Mouse (Mus musculus): Measurements from ENCODE around the gene Kazn. TPM values are rescaled to one million over a fixed set of nuclear protein-coding genes. Genes with fewer than 3 reads are reported as not detected.

Kazn gene
- polyA plus RNA-seq, 1 experiment from 2014 or later = 19.1 TPM

DNA sequence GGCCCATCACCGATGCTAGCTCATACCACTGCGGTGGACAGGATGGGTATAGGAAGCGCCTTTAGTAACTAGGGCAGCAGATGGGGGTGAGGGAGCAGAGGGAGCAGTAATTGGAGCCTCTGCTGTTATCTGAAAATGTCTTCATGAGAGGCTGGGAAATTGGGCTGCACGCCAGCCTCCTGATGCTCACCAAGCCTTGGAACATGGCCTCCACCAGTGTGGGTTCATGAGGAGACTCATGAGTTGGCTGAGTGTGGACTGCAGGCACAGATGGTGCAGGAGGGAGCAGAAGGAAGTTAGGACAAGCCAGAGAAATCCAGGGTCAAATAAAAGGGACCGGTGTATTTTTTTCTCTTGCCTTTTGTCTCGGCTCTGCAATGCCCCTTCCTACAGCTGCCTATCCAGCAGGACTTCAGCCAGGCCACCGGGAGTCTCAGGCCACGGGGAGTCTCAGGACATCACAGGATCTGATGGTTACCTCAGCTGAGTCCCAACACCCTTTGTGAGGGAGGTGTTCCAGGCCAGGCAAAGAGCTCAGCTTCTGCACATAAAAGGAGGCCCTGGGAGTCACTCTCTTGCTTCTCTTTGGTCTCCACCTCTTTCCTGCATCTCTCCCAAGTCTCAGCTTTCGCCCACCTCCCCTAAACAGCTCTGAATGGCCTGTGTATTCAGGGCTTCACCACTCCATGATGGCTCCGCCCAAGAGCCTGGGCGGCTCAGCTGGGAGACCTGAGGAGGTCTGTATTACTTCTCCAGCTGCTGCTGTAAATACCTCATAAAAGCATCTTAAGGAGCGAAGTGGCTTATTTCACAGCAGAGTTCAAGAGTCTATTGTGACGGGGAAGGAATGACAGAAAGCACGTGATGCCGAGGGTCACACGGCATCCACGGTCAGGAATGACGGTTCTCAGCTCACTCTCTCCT lies 178.5 kb downstream of the Kazn start:
- Histone ChIP-seq H3K9me3 (no peaks in the 10 kb centered on the region), H3K4me1 (replicated peaks) (peaks cover 5% of the 10 kb centered on the region; the same call in 1 of the 2 replicates), H3K4me3 (no peak overlapping the region), H3K9ac (peak overlapping the region; percentile 8; the same call in 1 of the 2 replicates), H3K4me2 (no peak overlapping the region), H3K36me3 (no peaks in the 10 kb centered on the region), H3K27me3 (no peaks in the 10 kb centered on the region), H3K27ac (0 out of 2 replicates have a peak overlapping the region, but pooled peaks have one; percentile 30)
- 58% methylated on average over 18 of the region's 18 CpGs for WGBS
- no peak for ATAC-seq (ENCODE audit: low FRiP score)

DNA sequence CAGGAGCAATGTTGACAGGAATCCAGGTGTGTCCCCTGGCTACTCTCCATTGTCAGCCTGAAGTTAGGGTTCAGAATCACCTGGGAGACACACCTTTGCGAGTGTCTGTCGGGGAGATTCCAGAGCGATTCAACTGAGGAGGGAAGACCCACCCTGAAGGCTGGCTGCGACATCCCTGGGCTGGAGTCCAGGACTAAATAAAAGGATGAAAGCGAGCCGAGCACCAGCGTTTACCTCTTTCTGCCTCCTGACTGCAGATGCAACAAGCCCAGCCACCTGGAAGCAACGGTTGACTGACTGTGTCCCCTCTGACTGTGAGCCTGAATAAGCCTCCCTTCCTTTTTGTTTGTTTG lies 179.4 kb downstream of the Kazn start:
- WGBS = 90% methylated on average over 8 of the region's 8 CpGs
- Histone ChIP-seq H3K4me2 (no peak overlapping the region), H3K9ac (no peak overlapping the region), H3K36me3 (no peaks in the 10 kb centered on the region), H3K9me3 (no peaks in the 10 kb centered on the region), H3K4me1 (replicated peaks) (peaks cover 5% of the 10 kb centered on the region; the same call in 1 of the 2 replicates), H3K27me3 (no peaks in the 10 kb centered on the region), H3K4me3 (no peak overlapping the region), H3K27ac (no peak overlapping the region)
- ATAC-seq (ENCODE audit: low FRiP score) = no peak

DNA sequence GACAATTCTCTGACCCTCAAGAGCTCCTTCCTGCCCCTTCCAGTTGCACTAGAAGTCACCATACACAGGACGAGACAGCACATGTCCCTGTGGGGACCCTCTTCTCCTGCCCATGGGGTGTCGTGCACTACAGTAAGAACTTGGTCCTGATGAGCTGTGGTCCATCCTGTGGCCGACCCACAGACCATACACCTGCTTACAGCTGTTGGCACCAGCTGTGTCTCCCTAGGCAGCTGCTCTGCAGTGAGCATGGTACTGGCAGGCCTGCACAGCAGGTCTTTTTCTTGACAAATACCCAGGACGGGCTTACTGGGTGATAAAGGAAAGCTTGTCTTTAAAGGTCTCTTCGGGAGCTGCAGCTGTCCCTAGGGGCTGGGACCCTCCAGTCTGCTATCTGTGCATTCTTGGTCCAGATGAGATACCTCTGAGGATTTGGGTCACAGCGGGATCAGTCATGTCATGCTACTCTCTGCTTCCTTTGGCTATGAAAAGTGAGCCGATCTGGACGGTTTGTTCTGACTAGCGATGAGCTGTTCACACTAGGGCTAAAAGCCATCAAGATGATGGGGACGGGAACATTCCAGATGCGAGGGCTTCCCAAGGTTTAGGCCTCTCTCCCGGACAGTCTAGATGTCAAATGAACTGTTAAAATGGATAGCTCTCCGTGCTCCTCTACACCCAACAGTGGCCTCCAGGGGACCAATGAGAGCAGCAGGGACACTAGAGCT lies 179.9 kb downstream of the Kazn start:
- H3K4me2 ChIP-seq = no peak overlapping the region
- H3K27ac ChIP-seq = no peak overlapping the region
- peaks cover 8% of the 10 kb centered on the region; the same call in 1 of the 2 replicates for H3K4me1 ChIP-seq (replicated peaks)
- no peak overlapping the region for H3K9ac ChIP-seq
- H3K9me3 ChIP-seq = no peaks in the 10 kb centered on the region
- H3K4me3 ChIP-seq = no peak overlapping the region
- no peak for ATAC-seq (ENCODE audit: low FRiP score)
- WGBS = 81% methylated on average over 13 of the region's 13 CpGs
- no peaks in the 10 kb centered on the region for H3K36me3 ChIP-seq
- H3K27me3 ChIP-seq = no peaks in the 10 kb centered on the region

DNA sequence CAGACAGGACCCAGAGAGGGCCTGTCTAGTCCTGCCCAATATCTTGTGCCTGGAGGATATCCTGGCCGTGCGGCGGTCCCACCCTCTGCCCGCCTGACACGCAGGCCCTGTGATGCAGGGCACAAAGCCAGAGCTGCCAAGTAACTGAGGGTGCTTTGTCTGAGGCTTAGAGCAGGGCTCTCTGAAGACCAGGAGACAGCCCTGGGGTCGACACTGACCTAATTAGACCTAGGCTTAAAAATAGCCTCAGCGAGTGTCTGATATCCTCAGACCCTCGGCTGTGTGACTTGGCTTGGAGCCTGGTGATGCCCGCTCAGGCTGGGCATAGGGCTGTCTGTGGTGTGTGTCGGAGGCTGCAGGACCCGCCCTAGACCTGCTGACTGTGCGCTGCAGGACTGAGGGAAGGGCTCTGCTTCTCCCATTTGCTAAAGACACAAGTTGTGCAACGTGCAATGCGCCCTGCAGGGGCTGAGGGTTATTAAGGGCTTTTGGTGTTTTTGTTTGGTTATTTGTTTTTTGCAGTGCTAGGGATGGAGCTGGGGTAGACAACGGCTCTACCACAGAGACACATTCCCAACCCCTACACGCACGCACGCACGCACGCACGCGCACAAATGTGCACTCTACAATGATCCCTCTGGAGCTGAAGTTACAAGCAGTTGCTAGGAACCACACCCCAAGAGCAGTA lies 181.5 kb downstream of the Kazn start:
- Histone ChIP-seq H3K36me3 (no peaks in the 10 kb centered on the region), H3K4me1 (replicated peaks) (peaks cover 8% of the 10 kb centered on the region; the same call in 1 of the 2 replicates), H3K4me2 (no peak overlapping the region), H3K9me3 (no peaks in the 10 kb centered on the region), H3K27me3 (no peaks in the 10 kb centered on the region), H3K4me3 (no peak overlapping the region), H3K27ac (no peak overlapping the region), H3K9ac (no peak overlapping the region)
- WGBS = 80% methylated on average over 22 of the region's 22 CpGs
- ATAC-seq (ENCODE audit: low FRiP score) = no peak

DNA sequence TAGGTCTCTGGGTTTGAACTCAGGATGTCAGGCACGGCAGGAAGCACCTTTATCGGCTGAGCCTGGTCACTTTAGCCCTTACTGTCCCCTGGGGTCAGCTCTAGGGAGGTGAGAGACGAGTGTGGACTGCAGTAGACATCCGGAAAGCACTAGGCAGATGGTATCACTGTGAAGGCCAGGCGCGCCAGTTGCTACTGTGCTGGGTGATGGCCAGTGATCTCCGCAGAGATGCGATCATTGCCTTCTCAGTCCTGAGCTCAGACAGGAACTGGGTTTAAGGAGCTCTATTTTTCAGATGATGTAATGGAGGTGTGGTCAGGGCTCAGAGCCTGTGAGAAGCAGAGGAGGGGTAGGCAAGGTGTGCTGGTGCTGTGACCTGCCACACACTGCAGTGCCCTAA lies 183.6 kb downstream of the Kazn start:
- Histone ChIP-seq H3K36me3 (no peaks in the 10 kb centered on the region), H3K4me1 (replicated peaks) (peaks cover 4% of the 10 kb centered on the region; the same call in 1 of the 2 replicates), H3K27ac (no peak overlapping the region), H3K4me3 (no peak overlapping the region), H3K9me3 (no peaks in the 10 kb centered on the region), H3K4me2 (no peak overlapping the region), H3K9ac (no peak overlapping the region), H3K27me3 (no peaks in the 10 kb centered on the region)
- ATAC-seq (ENCODE audit: low FRiP score) = no peak
- 82% methylated on average over 8 of the region's 8 CpGs for WGBS

DNA sequence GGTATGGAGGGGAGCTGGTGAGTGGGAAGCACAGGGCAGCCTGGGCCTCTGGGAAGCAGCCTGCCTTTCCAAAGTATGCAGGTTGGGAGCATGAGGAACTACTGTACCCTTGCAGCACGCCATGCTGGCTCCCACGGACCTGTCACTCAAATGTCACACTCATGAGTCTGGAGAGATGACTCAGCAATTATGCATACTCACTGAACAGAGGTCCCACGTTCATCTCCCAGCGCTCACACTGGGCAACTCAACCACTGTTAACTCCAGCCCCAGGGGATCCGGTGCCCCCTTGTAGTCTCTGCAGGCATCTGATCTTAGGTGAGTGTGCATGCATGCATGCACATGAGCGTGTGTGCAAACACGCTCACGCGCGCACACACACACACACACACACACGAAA lies 184.6 kb downstream of the Kazn start:
- ATAC-seq (ENCODE audit: low FRiP score) = no peak
- no peak overlapping the region for H3K27ac ChIP-seq
- WGBS = 87% methylated on average over 11 of the region's 11 CpGs

DNA sequence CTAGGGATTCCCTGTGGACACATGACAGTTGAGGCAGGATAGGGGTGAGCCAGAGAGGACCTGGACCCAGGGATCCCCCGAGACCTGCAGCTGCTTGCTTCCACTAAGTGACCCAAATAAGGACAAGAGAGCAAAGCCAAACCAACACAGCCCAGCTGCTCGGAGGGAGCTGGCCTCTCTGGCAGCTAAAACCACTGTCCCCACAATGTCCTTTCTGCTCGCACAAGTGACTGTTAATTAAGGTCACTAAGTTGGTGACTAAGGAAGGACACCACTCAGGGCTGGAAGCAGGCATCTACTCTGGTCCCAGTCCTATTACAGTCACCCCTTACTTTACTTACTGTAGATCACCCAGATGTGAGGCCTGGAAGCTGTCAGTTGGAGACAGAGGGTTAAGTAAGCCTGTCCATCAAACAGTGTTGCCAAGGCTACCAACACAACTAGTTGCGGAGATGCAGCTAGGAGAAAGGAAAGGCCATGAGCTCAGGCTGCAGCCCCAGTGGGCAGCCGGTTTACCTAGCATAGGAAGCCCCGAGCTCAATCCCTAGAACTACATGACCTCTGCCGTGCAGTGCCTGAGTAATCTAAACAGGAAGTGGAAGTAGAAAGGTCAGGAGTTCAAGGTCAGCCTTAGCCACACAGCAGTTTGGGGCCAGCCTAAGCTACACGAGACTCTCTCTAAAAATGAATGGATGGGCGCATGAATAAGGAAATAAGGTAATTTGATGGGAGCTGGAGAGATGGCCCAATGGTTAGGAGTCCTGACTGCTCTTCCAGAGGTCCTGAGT lies 185.3 kb downstream of the Kazn start:
- ATAC-seq (ENCODE audit: low FRiP score) = no peak
- WGBS = 58% methylated on average over 9 of the region's 9 CpGs
- no peaks in the 10 kb centered on the region for H3K36me3 ChIP-seq

More for the DNA sequence above, 184.6 kb downstream of the Kazn start:
- H3K9me3 ChIP-seq = no peaks in the 10 kb centered on the region
- H3K36me3 ChIP-seq = no peaks in the 10 kb centered on the region
- no peaks in the 10 kb centered on the region for H3K27me3 ChIP-seq
- H3K9ac ChIP-seq = no peak overlapping the region
- H3K4me3 ChIP-seq = no peak overlapping the region
- H3K4me2 ChIP-seq = no peak overlapping the region
- 0 out of 2 replicates have a peak, but pooled peaks cover 3% of the 10 kb centered on the region for H3K4me1 ChIP-seq (replicated peaks)

DNA sequence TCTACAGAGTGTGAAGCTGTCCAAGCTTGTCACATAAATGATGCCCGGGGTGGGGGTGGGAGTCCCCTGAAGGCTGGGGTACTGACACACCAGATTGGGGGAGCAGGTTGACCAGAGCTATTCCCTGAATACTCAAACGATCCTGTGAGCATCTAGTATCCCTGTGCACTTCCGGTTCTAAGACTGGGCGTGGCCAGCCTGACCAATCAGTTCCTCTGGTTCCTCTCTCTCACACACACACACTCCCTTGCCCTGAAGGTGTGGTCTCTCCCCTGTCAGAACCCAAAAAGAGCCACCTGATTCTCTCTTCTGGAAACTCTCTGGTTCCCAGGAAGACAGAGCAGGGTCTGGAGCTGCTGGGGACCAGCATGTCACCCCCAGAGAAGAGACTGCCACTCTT lies 185.9 kb downstream of the Kazn start:
- Histone ChIP-seq H3K9me3 (no peaks in the 10 kb centered on the region), H3K4me2 (no peak overlapping the region)

More for the DNA sequence above, 185.3 kb downstream of the Kazn start:
- Histone ChIP-seq H3K27me3 (no peaks in the 10 kb centered on the region), H3K4me1 (replicated peaks) (0 out of 2 replicates have a peak, but pooled peaks cover 3% of the 10 kb centered on the region), H3K4me3 (no peak overlapping the region), H3K9me3 (no peaks in the 10 kb centered on the region), H3K9ac (no peak overlapping the region), H3K27ac (no peak overlapping the region), H3K4me2 (no peak overlapping the region)

DNA sequence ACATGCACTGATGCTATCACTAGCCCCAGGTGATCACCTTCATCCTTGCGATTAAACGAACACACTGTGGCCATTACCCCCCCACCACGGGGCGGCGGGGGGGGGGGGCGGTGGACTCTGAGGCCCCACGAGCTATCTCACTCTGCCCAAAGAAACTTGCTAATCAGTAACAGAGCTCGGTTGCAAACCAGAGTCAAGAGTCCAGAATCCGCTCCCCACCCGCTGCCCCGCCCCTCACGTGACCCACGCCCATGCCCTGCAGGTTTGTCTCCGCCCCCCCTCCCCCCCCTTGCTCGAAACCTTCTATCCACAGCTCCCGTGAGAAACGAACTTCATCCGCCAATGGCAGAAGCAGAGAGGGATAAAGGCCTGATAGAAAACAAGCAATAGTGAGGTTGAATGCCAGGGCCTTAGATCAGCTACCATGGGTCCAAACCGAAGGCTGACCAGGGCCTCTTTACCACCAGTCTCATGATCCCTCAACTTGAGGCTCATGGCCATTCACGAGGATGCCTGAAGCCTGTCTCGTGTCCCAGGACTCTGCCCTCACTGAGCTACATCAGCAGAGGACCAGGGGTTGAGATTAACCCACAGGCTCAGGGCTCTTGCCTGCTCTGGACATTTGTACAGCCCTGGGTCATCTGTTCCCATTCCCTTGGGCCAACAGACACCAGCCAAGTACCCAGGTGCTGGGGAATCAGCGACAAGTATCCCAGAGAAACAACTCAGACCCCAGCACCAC lies 186.6 kb downstream of the Kazn start:
- Histone ChIP-seq H3K4me1 (replicated peaks) (0 out of 2 replicates have a peak, but pooled peaks cover 3% of the 10 kb centered on the region), H3K27me3 (no peaks in the 10 kb centered on the region), H3K4me2 (no peak overlapping the region), H3K27ac (no peak overlapping the region), H3K9me3 (no peaks in the 10 kb centered on the region), H3K4me3 (no peak overlapping the region), H3K9ac (no peak overlapping the region), H3K36me3 (no peaks in the 10 kb centered on the region)
- ATAC-seq (ENCODE audit: low FRiP score) = no peak
- WGBS = 56% methylated on average over 22 of the region's 22 CpGs

More for the DNA sequence above, 185.9 kb downstream of the Kazn start:
- no peaks in the 10 kb centered on the region for H3K27me3 ChIP-seq
- 0 out of 2 replicates have a peak, but pooled peaks cover 3% of the 10 kb centered on the region for H3K4me1 ChIP-seq (replicated peaks)
- H3K36me3 ChIP-seq = no peaks in the 10 kb centered on the region
- ATAC-seq (ENCODE audit: low FRiP score) = no peak
- no peak overlapping the region for H3K27ac ChIP-seq
- H3K9ac ChIP-seq = no peak overlapping the region
- H3K4me3 ChIP-seq = no peak overlapping the region
- WGBS = 59% methylated on average over 4 of the region's 4 CpGs

All from hindbrain, embryonic 13.5 days (tissue).